Mouse (Mus musculus): Measurements from ENCODE around the gene Sec16a. TPM values are rescaled to one million over a fixed set of nuclear protein-coding genes. Genes with fewer than 3 reads are reported as not detected.
"Not testable (repeated sequence)": the region's sequence is repeated elsewhere in the genome, so short reads cannot be mapped to it uniquely, and the experiment has no call there.

Sec16a gene
- polyA plus RNA-seq, 1 experiment from 2014 or later = 40.5 TPM

GRCm38 (mm10) chr2:26398978-26399377 lies 46.0 kb downstream of the Sec16a start:
- no peak overlapping the region for H3K4me2 ChIP-seq (ENCODE audit: low read depth)
- 90% methylated on average over 8 of the region's 8 CpGs for WGBS
- H3K9me3 ChIP-seq (ENCODE audit: control insufficient read depth, low read length) = no peaks in the 10 kb centered on the region
- DNase-seq (ENCODE audit: low spot score) (no peak), ATAC-seq (ENCODE audit: insufficient read depth, low FRiP score, low TSS enrichment) (no peak)
- no peaks in the 10 kb centered on the region for H3K4me1 ChIP-seq (ENCODE audit: control insufficient read depth, insufficient read depth, low read length)
- H3K27me3 ChIP-seq (ENCODE audit: control insufficient read depth, insufficient read depth, low read length) = no peaks in the 10 kb centered on the region
- H3K36me3 ChIP-seq (ENCODE audit: control insufficient read depth, insufficient read depth, low read length) = peaks cover 39% of the 10 kb centered on the region
- H3K4me3 ChIP-seq (ENCODE audit: low read depth, low read length) = no peak overlapping the region
- no peak overlapping the region for H3K9ac ChIP-seq (ENCODE audit: low read length)
- H3K27ac ChIP-seq (ENCODE audit: low read depth, low read length) = no peak overlapping the region

GRCm38 (mm10) chr2:26391617-26392016 lies 53.4 kb downstream of the Sec16a start:
- Histone ChIP-seq H3K4me1 (ENCODE audit: control insufficient read depth, insufficient read depth, low read length) (peaks cover 10% of the 10 kb centered on the region; the same call in 1 of the 2 replicates), H3K9ac (ENCODE audit: low read length) (no peak overlapping the region), H3K9me3 (ENCODE audit: control insufficient read depth, low read length) (no peaks in the 10 kb centered on the region), H3K4me2 (ENCODE audit: low read depth) (no peak overlapping the region), H3K4me3 (ENCODE audit: low read depth, low read length) (no peak overlapping the region), H3K36me3 (ENCODE audit: control insufficient read depth, insufficient read depth, low read length) (peaks cover 47% of the 10 kb centered on the region), H3K27ac (ENCODE audit: low read depth, low read length) (no peak overlapping the region), H3K27me3 (ENCODE audit: control insufficient read depth, insufficient read depth, low read length) (no peaks in the 10 kb centered on the region)
- no peak for DNase-seq (ENCODE audit: low spot score)
- 91% methylated on average over 6 of the region's 6 CpGs for WGBS
- ATAC-seq (ENCODE audit: insufficient read depth, low FRiP score, low TSS enrichment) = no peak

GRCm38 (mm10) chr2:26390954-26391353 lies 54.1 kb downstream of the Sec16a start:
- no peaks in the 10 kb centered on the region for H3K27me3 ChIP-seq (ENCODE audit: control insufficient read depth, insufficient read depth, low read length)
- H3K4me3 ChIP-seq (ENCODE audit: low read depth, low read length) = no peak overlapping the region
- no peak overlapping the region for H3K9ac ChIP-seq (ENCODE audit: low read length)
- H3K4me1 ChIP-seq (ENCODE audit: control insufficient read depth, insufficient read depth, low read length) = peaks cover 10% of the 10 kb centered on the region; the same call in 1 of the 2 replicates
- H3K36me3 ChIP-seq (ENCODE audit: control insufficient read depth, insufficient read depth, low read length) = peaks cover 43% of the 10 kb centered on the region
- DNase-seq (ENCODE audit: low spot score) (no peak), ATAC-seq (ENCODE audit: insufficient read depth, low FRiP score, low TSS enrichment) (no peak)
- 78% methylated on average over 3 of the region's 3 CpGs for WGBS
- no peak overlapping the region for H3K4me2 ChIP-seq (ENCODE audit: low read depth)
- no peak overlapping the region for H3K27ac ChIP-seq (ENCODE audit: low read depth, low read length)
- no peaks in the 10 kb centered on the region for H3K9me3 ChIP-seq (ENCODE audit: control insufficient read depth, low read length)

- peak within 1 kb of the TSS; percentile 93 for H3K4me3 ChIP-seq (ENCODE audit: low read depth, low read length)
- H3K9me3 ChIP-seq (ENCODE audit: control insufficient read depth, low read length) = no peaks in the 10 kb centered on the region
- peak within 1 kb of the TSS; percentile 99 for H3K4me2 ChIP-seq (ENCODE audit: low read depth)
- peak; percentile 90 for ATAC-seq (ENCODE audit: insufficient read depth, low FRiP score, low TSS enrichment)
- H3K36me3 ChIP-seq (ENCODE audit: control insufficient read depth, insufficient read depth, low read length) = peaks cover 40% of the 10 kb centered on the region
- WGBS = under 1% methylated on average over 43 of the region's 60 CpGs
- peak within 1 kb of the TSS; percentile 62 for H3K27ac ChIP-seq (ENCODE audit: low read depth, low read length)
- peak within 1 kb of the TSS; percentile 92 for H3K9ac ChIP-seq (ENCODE audit: low read length)
- peak; percentile 92 for DNase-seq (ENCODE audit: low spot score)
- no peaks in the 10 kb centered on the region for H3K27me3 ChIP-seq (ENCODE audit: control insufficient read depth, insufficient read depth, low read length)
- H3K4me1 ChIP-seq (ENCODE audit: control insufficient read depth, insufficient read depth, low read length) = peaks cover 10% of the 10 kb centered on the region; the same call in 1 of the 2 replicates
These were observed 55.8 kb downstream of the Sec16a start, which contains the start of the genes Entr1 and Pmpca for GRCm38 (mm10) chr2:26389154-26389690. Gene Entr1, minus strand, starts transcription at chr2:26389316. Gene Pmpca, plus strand, starts transcription at chr2:26389339.

- H3K27me3 ChIP-seq (ENCODE audit: control insufficient read depth, insufficient read depth, low read length) = no peaks in the 10 kb centered on the region
- no peaks in the 10 kb centered on the region for H3K9me3 ChIP-seq (ENCODE audit: control insufficient read depth, low read length)
- ATAC-seq (ENCODE audit: insufficient read depth, low FRiP score, low TSS enrichment) (peak; percentile 60; the same call in 1 of the 2 replicates), DNase-seq (ENCODE audit: low spot score) (peak; percentile 31)
- peak overlapping the region; percentile 62 for H3K27ac ChIP-seq (ENCODE audit: low read depth, low read length)
- H3K4me2 ChIP-seq (ENCODE audit: low read depth) = peak overlapping the region; percentile 99
- peaks cover 38% of the 10 kb centered on the region for H3K36me3 ChIP-seq (ENCODE audit: control insufficient read depth, insufficient read depth, low read length)
- peaks cover 10% of the 10 kb centered on the region; the same call in 1 of the 2 replicates for H3K4me1 ChIP-seq (ENCODE audit: control insufficient read depth, insufficient read depth, low read length)
- WGBS = under 1% methylated on average over 45 of the region's 45 CpGs
- peak overlapping the region; percentile 93 for H3K4me3 ChIP-seq (ENCODE audit: low read depth, low read length)
- peak overlapping the region; percentile 92 for H3K9ac ChIP-seq (ENCODE audit: low read length)
These were observed 56.3 kb downstream of the Sec16a start for GRCm38 (mm10) chr2:26388682-26389153.

- no peak for DNase-seq (ENCODE audit: low spot score)
- peaks cover 10% of the 10 kb centered on the region; the same call in 1 of the 2 replicates for H3K4me1 ChIP-seq (ENCODE audit: control insufficient read depth, insufficient read depth, low read length)
- H3K4me3 ChIP-seq (ENCODE audit: low read depth, low read length) = peak overlapping the region; percentile 93; the same call in 1 of the 2 replicates
- ATAC-seq (ENCODE audit: insufficient read depth, low FRiP score, low TSS enrichment) = no peak
- peak overlapping the region; percentile 99 for H3K4me2 ChIP-seq (ENCODE audit: low read depth)
- no peak overlapping the region for H3K9ac ChIP-seq (ENCODE audit: low read length)
- no peak overlapping the region for H3K27ac ChIP-seq (ENCODE audit: low read depth, low read length)
- WGBS = 88% methylated on average over 3 of the region's 3 CpGs
- H3K9me3 ChIP-seq (ENCODE audit: control insufficient read depth, low read length) = no peaks in the 10 kb centered on the region
- no peaks in the 10 kb centered on the region for H3K27me3 ChIP-seq (ENCODE audit: control insufficient read depth, insufficient read depth, low read length)
- H3K36me3 ChIP-seq (ENCODE audit: control insufficient read depth, insufficient read depth, low read length) = peaks cover 42% of the 10 kb centered on the region
These were observed 57.3 kb downstream of the Sec16a start for GRCm38 (mm10) chr2:26387713-26388112.

- Histone ChIP-seq H3K4me3 (ENCODE audit: low read depth, low read length) (peak overlapping the region; percentile 80), H3K4me2 (ENCODE audit: low read depth) (peak overlapping the region; percentile 62), H3K36me3 (ENCODE audit: control insufficient read depth, insufficient read depth, low read length) (peaks cover 31% of the 10 kb centered on the region), H3K9ac (ENCODE audit: low read length) (peak overlapping the region; percentile 68; the same call in 1 of the 2 replicates)
- not testable (repeated sequence) for H3K9me3 ChIP-seq (ENCODE audit: control insufficient read depth, low read length); H3K4me1 ChIP-seq (ENCODE audit: control insufficient read depth, insufficient read depth, low read length); ATAC-seq (ENCODE audit: insufficient read depth, low FRiP score, low TSS enrichment); DNase-seq (ENCODE audit: low spot score); H3K27me3 ChIP-seq (ENCODE audit: control insufficient read depth, insufficient read depth, low read length); H3K27ac ChIP-seq (ENCODE audit: low read depth, low read length)
- 33% methylated on average over 6 of the region's 6 CpGs for WGBS
These were observed 64.1 kb downstream of the Sec16a start for GRCm38 (mm10) chr2:26380871-26381270.

GRCm38 (mm10) chr2:26380131-26380771 lies 64.8 kb downstream of the Sec16a start, which contains the start of gene Snapc4:
Gene Snapc4, minus strand, starts transcription at chr2:26380653.
- no peaks in the 10 kb centered on the region for H3K9me3 ChIP-seq (ENCODE audit: control insufficient read depth, low read length)
- ATAC-seq (ENCODE audit: insufficient read depth, low FRiP score, low TSS enrichment) = peak; percentile 89
- H3K9ac ChIP-seq (ENCODE audit: low read length) = peak within 1 kb of the TSS; percentile 68
- H3K4me3 ChIP-seq (ENCODE audit: low read depth, low read length) = peak within 1 kb of the TSS; percentile 80
- H3K36me3 ChIP-seq (ENCODE audit: control insufficient read depth, insufficient read depth, low read length) = peaks cover 31% of the 10 kb centered on the region
- no peaks in the 10 kb centered on the region for H3K27me3 ChIP-seq (ENCODE audit: control insufficient read depth, insufficient read depth, low read length)
- no peak within 1 kb of the TSS for H3K27ac ChIP-seq (ENCODE audit: low read depth, low read length)
- WGBS = under 1% methylated on average over 38 of the region's 38 CpGs
- H3K4me1 ChIP-seq (ENCODE audit: control insufficient read depth, insufficient read depth, low read length) = no peaks in the 10 kb centered on the region
- H3K4me2 ChIP-seq (ENCODE audit: low read depth) = peak within 1 kb of the TSS; percentile 62
- DNase-seq (ENCODE audit: low spot score) = peak; percentile 87
